Mouse (Mus musculus): ENCODE measurements at regions not wholly inside any gene's neighbourhood (a gene's known extent, or its start where the extent isn't known, plus 50 kb on each side); places are given as distances from the start of the nearest gene placed in this dataset.

DNA sequence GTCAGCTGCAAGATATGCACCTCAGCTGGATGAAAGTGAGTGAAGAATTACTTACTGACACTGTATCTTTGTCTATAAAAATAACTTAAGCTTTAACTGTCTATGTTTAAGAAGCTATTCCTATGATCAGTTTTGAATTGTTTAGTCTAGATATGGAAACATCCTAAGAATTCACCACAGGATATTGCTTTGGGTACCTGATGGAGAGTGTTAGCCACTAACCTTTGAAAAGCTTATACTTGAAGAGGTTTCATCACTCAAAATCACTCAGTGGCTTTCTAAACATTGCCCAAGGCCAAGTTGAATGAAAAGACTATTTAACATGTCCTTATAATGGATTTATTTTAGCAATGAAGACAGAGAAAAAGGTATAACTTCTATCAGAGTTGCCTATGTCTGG lies 111.6 kb upstream of the Kcnab1 start:
- H3K36me3 ChIP-seq (ENCODE audit: control insufficient read depth, insufficient read depth, low read length), result no peaks in the 10 kb centered on the region
- DNase-seq (ENCODE audit: low spot score) (no peak), ATAC-seq (ENCODE audit: low FRiP score) (no peak)
- H3K4me2 ChIP-seq (replicated peaks; ENCODE audit: low read depth, low read length), result no peak overlapping the region
- no peaks in the 10 kb centered on the region for H3K27me3 ChIP-seq (ENCODE audit: control insufficient read depth, insufficient read depth, low read length)
- H3K4me1 ChIP-seq (replicated peaks; ENCODE audit: control insufficient read depth, insufficient read depth, low read length), result no peaks in the 10 kb centered on the region
- no peaks in the 10 kb centered on the region for H3K9me3 ChIP-seq (ENCODE audit: control insufficient read depth, low read length)
- H3K27ac ChIP-seq (ENCODE audit: low read depth, low read length), result no peak overlapping the region
- no peak overlapping the region for H3K4me3 ChIP-seq (ENCODE audit: low read depth, low read length)
- no peak overlapping the region for H3K9ac ChIP-seq (ENCODE audit: low read depth, low read length)

DNA sequence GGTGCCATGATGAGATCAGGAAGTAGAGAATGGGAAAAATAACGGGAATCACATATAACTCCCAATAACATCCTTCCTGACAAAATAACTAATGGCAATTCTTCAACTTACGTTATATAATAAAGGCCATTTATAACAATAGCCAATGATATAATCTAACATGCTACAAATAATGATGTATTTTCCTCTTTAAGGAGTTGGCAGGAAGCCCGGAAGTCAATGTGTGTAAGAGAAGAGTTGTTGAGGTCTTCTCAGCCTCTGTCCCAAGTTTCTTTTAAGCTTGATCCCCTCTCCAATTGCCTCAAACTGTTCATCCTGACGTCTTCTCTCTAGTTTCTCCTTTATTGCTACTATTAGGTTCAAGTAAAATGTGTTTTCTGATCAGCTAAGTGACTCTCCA lies 108.1 kb upstream of the Kcnab1 start:
- H3K36me3 ChIP-seq (ENCODE audit: control insufficient read depth, insufficient read depth, low read length), result no peaks in the 10 kb centered on the region
- no peak overlapping the region for H3K27ac ChIP-seq (ENCODE audit: low read depth, low read length)
- no peaks in the 10 kb centered on the region for H3K27me3 ChIP-seq (ENCODE audit: control insufficient read depth, insufficient read depth, low read length)
- 84% methylated on average over 4 of the region's 4 CpGs for WGBS
- DNase-seq (ENCODE audit: low spot score) (no peak), ATAC-seq (ENCODE audit: low FRiP score) (no peak)
- no peaks in the 10 kb centered on the region for H3K9me3 ChIP-seq (ENCODE audit: control insufficient read depth, low read length)
- no peak overlapping the region for H3K4me3 ChIP-seq (ENCODE audit: low read depth, low read length)
- H3K4me1 ChIP-seq (replicated peaks; ENCODE audit: control insufficient read depth, insufficient read depth, low read length), result no peaks in the 10 kb centered on the region
- H3K9ac ChIP-seq (ENCODE audit: low read depth, low read length), result no peak overlapping the region
- H3K4me2 ChIP-seq (replicated peaks; ENCODE audit: low read depth, low read length), result no peak overlapping the region

DNA sequence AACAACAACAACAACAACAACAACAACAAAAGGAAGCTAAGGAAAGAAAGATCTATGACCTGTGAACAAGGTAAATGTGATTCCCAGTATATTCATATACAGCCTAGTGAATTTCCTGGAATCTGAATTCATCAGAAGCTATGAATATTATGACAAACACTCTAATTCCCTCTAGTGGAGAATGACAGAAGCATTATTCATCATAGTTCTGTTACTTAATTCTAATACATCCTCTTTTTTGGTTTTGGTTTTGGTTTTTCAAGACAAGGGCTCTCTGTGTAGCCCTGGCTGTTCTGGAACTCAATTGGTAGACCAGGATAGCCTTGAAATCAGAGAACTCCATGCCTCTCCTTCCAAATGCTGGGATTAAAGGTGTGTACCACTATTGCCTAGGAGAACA lies 106.6 kb upstream of the Kcnab1 start:
- no peaks in the 10 kb centered on the region for H3K27me3 ChIP-seq (ENCODE audit: control insufficient read depth, insufficient read depth, low read length)
- H3K4me1 ChIP-seq (replicated peaks; ENCODE audit: control insufficient read depth, insufficient read depth, low read length), result no peaks in the 10 kb centered on the region
- H3K4me2 ChIP-seq (replicated peaks; ENCODE audit: low read depth, low read length), result no peak overlapping the region
- H3K4me3 ChIP-seq (ENCODE audit: low read depth, low read length), result no peak overlapping the region
- no peak for ATAC-seq (ENCODE audit: low FRiP score)
- H3K27ac ChIP-seq (ENCODE audit: low read depth, low read length), result no peak overlapping the region
- no peaks in the 10 kb centered on the region for H3K36me3 ChIP-seq (ENCODE audit: control insufficient read depth, insufficient read depth, low read length)
- no peaks in the 10 kb centered on the region for H3K9me3 ChIP-seq (ENCODE audit: control insufficient read depth, low read length)
- DNase-seq (ENCODE audit: low spot score), result no peak
- no peak overlapping the region for H3K9ac ChIP-seq (ENCODE audit: low read depth, low read length)

DNA sequence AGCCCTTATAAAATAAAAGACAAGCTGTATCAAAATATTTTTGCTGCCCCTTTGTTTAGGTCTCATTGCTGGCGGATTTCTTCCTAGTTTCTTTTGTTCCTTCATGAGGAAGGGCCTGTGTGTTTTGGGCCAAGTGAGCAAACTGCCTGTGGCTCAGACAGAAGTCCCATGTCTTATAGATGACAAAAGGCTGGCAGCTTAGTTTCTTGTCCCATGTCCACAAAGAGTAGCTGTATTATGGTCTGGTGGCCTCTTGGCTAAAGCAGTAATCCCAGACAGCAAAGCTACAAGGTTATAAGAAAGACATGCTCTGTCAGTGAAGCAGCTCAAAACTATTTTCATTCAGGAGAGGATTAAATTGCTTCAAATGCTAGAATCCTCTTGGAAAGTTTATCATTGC lies 103.1 kb upstream of the Kcnab1 start:
- Histone ChIP-seq H3K27ac (ENCODE audit: low read depth, low read length) (no peak overlapping the region), H3K9ac (ENCODE audit: low read depth, low read length) (no peak overlapping the region), H3K9me3 (ENCODE audit: control insufficient read depth, low read length) (no peaks in the 10 kb centered on the region), H3K27me3 (ENCODE audit: control insufficient read depth, insufficient read depth, low read length) (no peaks in the 10 kb centered on the region), H3K4me1 (replicated peaks; ENCODE audit: control insufficient read depth, insufficient read depth, low read length) (no peaks in the 10 kb centered on the region), H3K4me3 (ENCODE audit: low read depth, low read length) (no peak overlapping the region), H3K4me2 (replicated peaks; ENCODE audit: low read depth, low read length) (no peak overlapping the region), H3K36me3 (ENCODE audit: control insufficient read depth, insufficient read depth, low read length) (no peaks in the 10 kb centered on the region)
- no peak for DNase-seq (ENCODE audit: low spot score)
- no peak for ATAC-seq (ENCODE audit: low FRiP score)
- WGBS, result 76% methylated on average over 1 of the region's 1 CpGs

DNA sequence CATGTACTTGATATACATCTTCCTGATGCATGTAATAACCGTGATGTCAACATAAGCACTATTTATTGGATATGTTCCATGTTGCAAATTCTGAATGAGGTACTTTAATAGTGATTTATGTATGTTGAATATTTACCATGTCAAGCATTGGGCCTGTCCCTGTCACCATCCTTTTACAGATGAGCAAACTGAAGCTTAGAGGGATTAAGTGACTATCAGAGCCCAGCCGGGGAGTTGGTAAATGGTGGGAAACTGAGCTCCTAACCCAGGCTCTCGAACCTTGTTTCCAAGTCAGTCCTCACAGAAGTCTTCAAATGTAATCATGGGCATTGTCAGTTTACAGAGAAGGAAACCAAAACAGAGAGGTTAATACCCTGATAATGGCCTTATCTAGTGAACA lies 102.6 kb upstream of the Kcnab1 start:
- ATAC-seq (ENCODE audit: low FRiP score) (no peak), DNase-seq (ENCODE audit: low spot score) (no peak)
- H3K9ac ChIP-seq (ENCODE audit: low read depth, low read length), result no peak overlapping the region

DNA sequence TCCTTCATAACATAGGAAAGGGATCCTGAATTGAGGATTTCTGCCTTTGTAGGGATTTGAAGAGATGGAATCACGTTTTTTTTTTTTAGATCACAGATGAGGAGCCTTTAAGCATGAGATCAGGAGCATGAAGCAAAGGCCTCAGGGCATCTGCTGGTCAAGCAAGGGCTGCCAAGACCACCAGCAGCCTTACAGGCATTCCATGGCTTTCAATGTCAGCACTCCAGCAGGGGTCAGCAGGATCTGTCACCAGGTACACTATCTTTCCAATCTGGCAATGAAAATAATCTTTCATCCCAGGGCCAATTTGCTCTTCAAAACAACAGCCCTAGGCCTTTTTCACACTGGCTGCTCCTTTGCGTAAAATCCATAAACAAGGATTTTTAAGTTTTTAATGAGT lies 85.3 kb upstream of the Kcnab1 start:
- Histone ChIP-seq H3K9me3 (ENCODE audit: control insufficient read depth, low read length) (no peaks in the 10 kb centered on the region), H3K4me2 (replicated peaks; ENCODE audit: low read depth, low read length) (no peak overlapping the region), H3K27ac (ENCODE audit: low read depth, low read length) (no peak overlapping the region), H3K4me1 (replicated peaks; ENCODE audit: control insufficient read depth, insufficient read depth, low read length) (no peaks in the 10 kb centered on the region), H3K36me3 (ENCODE audit: control insufficient read depth, insufficient read depth, low read length) (no peaks in the 10 kb centered on the region), H3K9ac (ENCODE audit: low read depth, low read length) (no peak overlapping the region), H3K4me3 (ENCODE audit: low read depth, low read length) (no peak overlapping the region), H3K27me3 (ENCODE audit: control insufficient read depth, insufficient read depth, low read length) (no peaks in the 10 kb centered on the region)
- DNase-seq (ENCODE audit: low spot score) (no peak), ATAC-seq (ENCODE audit: low FRiP score) (no peak)
- 64% methylated on average over 2 of the region's 2 CpGs for WGBS

More for the DNA sequence above, 102.6 kb upstream of the Kcnab1 start:
- H3K4me2 ChIP-seq (replicated peaks; ENCODE audit: low read depth, low read length), result no peak overlapping the region
- H3K4me1 ChIP-seq (replicated peaks; ENCODE audit: control insufficient read depth, insufficient read depth, low read length), result no peaks in the 10 kb centered on the region
- H3K36me3 ChIP-seq (ENCODE audit: control insufficient read depth, insufficient read depth, low read length), result no peaks in the 10 kb centered on the region
- no peak overlapping the region for H3K4me3 ChIP-seq (ENCODE audit: low read depth, low read length)
- WGBS, result 88% methylated on average over 3 of the region's 3 CpGs
- H3K27ac ChIP-seq (ENCODE audit: low read depth, low read length), result no peak overlapping the region
- no peaks in the 10 kb centered on the region for H3K27me3 ChIP-seq (ENCODE audit: control insufficient read depth, insufficient read depth, low read length)
- no peaks in the 10 kb centered on the region for H3K9me3 ChIP-seq (ENCODE audit: control insufficient read depth, low read length)

DNA sequence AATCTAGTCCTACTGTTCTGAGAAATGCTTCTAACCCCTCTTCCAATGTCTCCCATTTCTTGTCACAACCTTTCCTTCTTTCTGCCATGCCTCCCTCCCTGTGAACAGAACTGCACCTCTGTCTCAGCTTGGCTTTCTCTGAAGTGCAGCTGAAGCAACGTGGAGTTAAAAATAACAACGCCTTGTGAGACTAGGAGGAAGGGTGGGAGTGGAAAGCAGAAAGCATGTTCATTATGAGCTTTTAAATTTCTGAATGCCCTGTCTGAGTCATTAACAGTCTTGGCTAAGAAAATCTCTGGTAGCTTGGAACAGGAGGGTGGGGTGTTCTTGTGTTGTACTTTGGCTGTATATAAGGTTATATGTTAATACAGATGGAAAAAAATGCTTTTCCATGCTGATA lies 71.6 kb upstream of the Kcnab1 start:
- no peak overlapping the region for H3K4me3 ChIP-seq (ENCODE audit: low read depth, low read length)
- H3K9ac ChIP-seq (ENCODE audit: low read depth, low read length), result no peak overlapping the region
- no peaks in the 10 kb centered on the region for H3K4me1 ChIP-seq (replicated peaks; ENCODE audit: control insufficient read depth, insufficient read depth, low read length)
- WGBS, result 73% methylated on average over 2 of the region's 2 CpGs
- H3K36me3 ChIP-seq (ENCODE audit: control insufficient read depth, insufficient read depth, low read length), result no peaks in the 10 kb centered on the region
- no peak for DNase-seq (ENCODE audit: low spot score)
- no peaks in the 10 kb centered on the region for H3K27me3 ChIP-seq (ENCODE audit: control insufficient read depth, insufficient read depth, low read length)
- no peak for ATAC-seq (ENCODE audit: low FRiP score)
- H3K27ac ChIP-seq (ENCODE audit: low read depth, low read length), result no peak overlapping the region
- H3K9me3 ChIP-seq (ENCODE audit: control insufficient read depth, low read length), result no peaks in the 10 kb centered on the region
- H3K4me2 ChIP-seq (replicated peaks; ENCODE audit: low read depth, low read length), result no peak overlapping the region

DNA sequence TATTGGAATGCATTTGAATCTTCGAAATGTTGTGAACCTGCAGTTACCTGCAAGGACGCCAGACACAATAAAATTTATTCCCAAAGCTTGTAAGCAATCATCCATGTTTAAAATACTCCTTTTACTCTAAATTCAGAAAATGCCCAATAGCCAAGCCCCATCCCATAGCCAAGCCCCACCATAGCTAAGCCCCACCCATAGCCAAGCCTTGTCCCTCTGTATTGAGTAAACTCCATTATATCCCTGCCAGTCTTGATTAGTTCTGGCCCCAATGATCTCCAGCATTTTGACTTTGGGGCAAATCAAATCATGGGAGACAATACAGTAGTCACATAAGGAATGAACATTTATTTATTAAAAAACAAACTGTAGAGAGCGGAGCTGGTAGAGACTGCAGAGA lies 61.3 kb upstream of the Kcnab1 start:
- no peak for ATAC-seq (ENCODE audit: low FRiP score)
- no peaks in the 10 kb centered on the region for H3K9me3 ChIP-seq (ENCODE audit: control insufficient read depth, low read length)
- no peak overlapping the region for H3K9ac ChIP-seq (ENCODE audit: low read depth, low read length)
- DNase-seq (ENCODE audit: low spot score), result no peak
- no peaks in the 10 kb centered on the region for H3K36me3 ChIP-seq (ENCODE audit: control insufficient read depth, insufficient read depth, low read length)
- no peak overlapping the region for H3K27ac ChIP-seq (ENCODE audit: low read depth, low read length)
- no peaks in the 10 kb centered on the region for H3K27me3 ChIP-seq (ENCODE audit: control insufficient read depth, insufficient read depth, low read length)
- no peaks in the 10 kb centered on the region for H3K4me1 ChIP-seq (replicated peaks; ENCODE audit: control insufficient read depth, insufficient read depth, low read length)
- no peak overlapping the region for H3K4me3 ChIP-seq (ENCODE audit: low read depth, low read length)
- no peak overlapping the region for H3K4me2 ChIP-seq (replicated peaks; ENCODE audit: low read depth, low read length)
- WGBS, result 84% methylated on average over 3 of the region's 3 CpGs

DNA sequence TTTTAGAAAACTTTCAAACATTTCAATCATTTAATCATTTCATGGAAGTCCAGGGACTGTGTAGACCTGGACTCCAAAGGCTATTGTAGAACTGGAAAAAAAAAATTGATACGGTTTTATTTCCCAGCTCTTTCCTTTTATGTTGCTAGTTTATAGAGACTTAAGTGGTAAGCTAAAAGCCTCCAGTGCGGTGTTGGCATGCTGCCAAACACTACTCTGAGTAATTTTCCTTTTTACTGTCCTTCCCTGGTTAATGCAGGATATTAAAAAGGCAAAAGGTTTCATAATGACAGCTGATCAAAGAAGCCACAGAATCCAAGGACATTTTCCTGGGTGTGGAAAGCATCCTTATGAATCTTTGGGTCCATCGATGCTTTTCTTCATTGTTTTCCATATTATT lies 53.8 kb upstream of the Kcnab1 start:
- H3K36me3 ChIP-seq (ENCODE audit: control insufficient read depth, insufficient read depth, low read length), result no peaks in the 10 kb centered on the region
- no peak overlapping the region for H3K4me2 ChIP-seq (replicated peaks; ENCODE audit: low read depth, low read length)
- no peaks in the 10 kb centered on the region for H3K27me3 ChIP-seq (ENCODE audit: control insufficient read depth, insufficient read depth, low read length)
- 85% methylated on average over 3 of the region's 3 CpGs for whole genome bisulfite sequencing
- H3K4me1 ChIP-seq (replicated peaks; ENCODE audit: control insufficient read depth, insufficient read depth, low read length), result no peaks in the 10 kb centered on the region
- H3K27ac ChIP-seq (ENCODE audit: low read depth, low read length), result no peak overlapping the region
- DNase-seq (ENCODE audit: low spot score) (peak; percentile 4), ATAC-seq (ENCODE audit: low FRiP score) (no peak)
- no peak overlapping the region for H3K4me3 ChIP-seq (ENCODE audit: low read depth, low read length)
- H3K9me3 ChIP-seq (ENCODE audit: control insufficient read depth, low read length), result no peaks in the 10 kb centered on the region
- no peak overlapping the region for H3K9ac ChIP-seq (ENCODE audit: low read depth, low read length)
